Mouse (Mus musculus) thymus, adult 2 months (tissue): ENCODE measurements at regions not wholly inside any gene's neighbourhood (a gene's known extent, or its start where the extent isn't known, plus 50 kb on each side); places are given as distances from the start of the nearest gene placed in this dataset.

Experiments
- CTCF ChIP-seq: fragments of 200-500 bp; IDR thresholded peaks from 2 replicates; pipeline ENCODE4 v1.5.1; 2012; ENCODE audit warnings: mild to moderate bottlenecking, control low read depth, low read length, moderate library complexity, borderline replicate concordance; ENCODE audit not compliant: control insufficient read depth, poor library complexity, insufficient read depth; ENCODE audit errors: extremely low read depth
- POLR2A ChIP-seq: fragments of 200-500 bp; IDR thresholded peaks from 2 replicates; pipeline ENCODE4 v1.6.1; 2012; ENCODE audit warnings: mild to moderate bottlenecking, low read length, control low read depth, moderate library complexity; ENCODE audit not compliant: control insufficient read depth, poor library complexity, insufficient read depth; ENCODE audit errors: extremely low read depth

- TF ChIP-seq CTCF (no peak), POLR2A (no peak)
Observed at GRCm38 (mm10) chr4:125305766-125306165, 178.1 kb upstream of the Zc3h12a start.
